Mouse (Mus musculus) myocyte (in vitro differentiated cells): ENCODE measurements around the gene Cox4i2. TPM values are rescaled to one million over a fixed set of nuclear protein-coding genes. Genes with fewer than 3 reads are reported as not detected.

Experiments
- H3K27me3 ChIP-seq: one replicate; pipeline ENCODE4 v1.6.1; 2011; ENCODE audit not compliant: control insufficient read depth, insufficient read depth, insufficient read length
- H3K36me3 ChIP-seq: one replicate; pipeline ENCODE4 v1.6.1; 2011; ENCODE audit not compliant: control insufficient read depth, insufficient read depth
- H3K4me2 ChIP-seq: one replicate; pipeline ENCODE4 v1.6.1; 2011; ENCODE audit warnings: low read depth, control low read depth
- H3K4me3 ChIP-seq: one replicate; pipeline ENCODE4 v1.5.1; 2011; ENCODE audit warnings: mild to moderate bottlenecking, control low read depth, moderate library complexity
- H3K79me2 ChIP-seq: one replicate; pipeline ENCODE4 v1.6.1; 2011; ENCODE audit not compliant: control insufficient read depth, insufficient read depth
- H3ac ChIP-seq: one replicate; pipeline ENCODE4 v1.6.1; 2011; ENCODE audit not compliant: control insufficient read depth, insufficient read length
- CEBPB ChIP-seq: IDR thresholded peaks from 2 replicates; pipeline ENCODE4 v1.6.1; 2011; ENCODE audit warnings: mild to moderate bottlenecking, moderate library complexity; ENCODE audit not compliant: poor library complexity, insufficient read depth, severe bottlenecking
- E2F4 ChIP-seq: IDR thresholded peaks from one replicate; pipeline ENCODE4 v1.6.1; 2011; ENCODE audit warnings: mild to moderate bottlenecking, control low read depth, moderate library complexity; ENCODE audit not compliant: insufficient read depth
- MAX ChIP-seq: IDR thresholded peaks from one replicate; pipeline ENCODE4 v1.6.1; 2011; ENCODE audit warnings: low read depth, mild to moderate bottlenecking, control low read depth
- MYOD1 ChIP-seq, 3 experiments: IDR thresholded peaks; one replicate each; pipeline ENCODE4 v1.6.1; 2011; ENCODE audit warnings: control low read depth in 2 of 3, low read depth in 2 of 3, mild to moderate bottlenecking in 2 of 3, moderate library complexity in 1 of 3; ENCODE audit not compliant: insufficient read length in 2 of 3, control insufficient read depth in 1 of 3
- MYOG ChIP-seq, 3 experiments: IDR thresholded peaks; one replicate each; pipeline ENCODE4 v1.6.1; 2011; ENCODE audit warnings: control low read depth in 2 of 3, low read depth in 2 of 3, mild to moderate bottlenecking in 2 of 3; ENCODE audit not compliant: insufficient read length in 2 of 3, control insufficient read depth in 1 of 3, insufficient read depth in 1 of 3
- POLR2A ChIP-seq: IDR thresholded peaks from one replicate; pipeline ENCODE4 v1.6.1; 2011; ENCODE audit warnings: low read depth, mild to moderate bottlenecking, control low read depth, moderate library complexity; ENCODE audit not compliant: insufficient read length
- POLR2AphosphoS2 ChIP-seq: IDR thresholded peaks from one replicate; pipeline ENCODE4 v1.6.1; 2011; ENCODE audit warnings: low read depth, control low read depth; ENCODE audit not compliant: insufficient read length
- REST ChIP-seq: IDR thresholded peaks from one replicate; pipeline ENCODE4 v1.6.1; 2011; ENCODE audit warnings: mild to moderate bottlenecking, control low read depth, moderate library complexity; ENCODE audit not compliant: insufficient read depth, insufficient read length
- SRF ChIP-seq: IDR thresholded peaks from one replicate; pipeline ENCODE4 v1.6.1; 2011; ENCODE audit warnings: low read depth; ENCODE audit not compliant: control insufficient read depth, insufficient read length
- TCF12 ChIP-seq: IDR thresholded peaks from one replicate; pipeline ENCODE4 v1.6.1; 2011; ENCODE audit warnings: mild to moderate bottlenecking, control low read depth; ENCODE audit not compliant: poor library complexity, insufficient read depth, severe bottlenecking
- TCF3 ChIP-seq: IDR thresholded peaks from one replicate; pipeline ENCODE4 v1.6.1; 2011; ENCODE audit warnings: low read depth, control low read depth; ENCODE audit not compliant: insufficient read length
- USF1 ChIP-seq: IDR thresholded peaks from one replicate; pipeline ENCODE4 v1.6.1; 2011; ENCODE audit warnings: low read depth, mild to moderate bottlenecking, control low read depth, moderate library complexity
- polyA plus RNA-seq: library from polyadenylated mRNA; unstranded; fragments of >200 nt; fragmentation: generic; extraction: Trizol; gene quantifications from one replicate; pipeline ENCODE4 v1.2.1, GENCODE M21; 2012; ENCODE audit warnings: missing spikeins

Cox4i2 gene
- polyA plus RNA-seq, 1 experiment = not detected

GRCm38 (mm10) chr2:152723651-152724331 is 30.2 kb upstream of the Cox4i2 start:
- no peak for TF ChIP-seq POLR2A
- TF ChIP-seq MYOG (IDR thresholded peaks at IDR 0.05; ENCODE audit: control insufficient read depth in 1 of 3, insufficient read depth in 1 of 3, insufficient read length in 2 of 3, low read depth in 2 of 3) = no peak
- TF ChIP-seq SRF = no peak
- Histone ChIP-seq H3K4me2 (no peak overlapping the region), H3K79me2 (no peaks in the 10 kb centered on the region), H3K27me3 (no peaks in the 10 kb centered on the region), H3ac (no peak overlapping the region), H3K36me3 (no peaks in the 10 kb centered on the region), H3K4me3 (no peak overlapping the region)

GRCm38 (mm10) chr2:152724332-152724723 is 29.6 kb upstream of the Cox4i2 start:
- no peak overlapping the region for H3K4me3 ChIP-seq
- no peak for TF ChIP-seq TCF3
- TF ChIP-seq E2F4 = no peak
- no peak for TF ChIP-seq TCF12
- no peak for TF ChIP-seq USF1
- TF ChIP-seq POLR2A = no peak
- TF ChIP-seq POLR2AphosphoS2 = no peak
- TF ChIP-seq SRF = no peak
- no peak for TF ChIP-seq MYOG (IDR thresholded peaks at IDR 0.05; ENCODE audit: control insufficient read depth in 1 of 3, insufficient read depth in 1 of 3, insufficient read length in 2 of 3, low read depth in 2 of 3)
- TF ChIP-seq REST = no peak
- no peak for TF ChIP-seq MAX
- TF ChIP-seq MYOD1 (IDR thresholded peaks at IDR 0.05; ENCODE audit: control insufficient read depth in 1 of 3, insufficient read length in 2 of 3, low read depth in 2 of 3) = no peak
- no peak for TF ChIP-seq CEBPB
- H3K4me2 ChIP-seq = no peak overlapping the region
- no peaks in the 10 kb centered on the region for H3K27me3 ChIP-seq
- H3K36me3 ChIP-seq = no peaks in the 10 kb centered on the region
- H3ac ChIP-seq = no peak overlapping the region
- H3K79me2 ChIP-seq = no peaks in the 10 kb centered on the region

GRCm38 (mm10) chr2:152725178-152725750 is 28.7 kb upstream of the Cox4i2 start:
- Histone ChIP-seq H3K79me2 (no peaks in the 10 kb centered on the region), H3K36me3 (no peaks in the 10 kb centered on the region), H3K27me3 (no peaks in the 10 kb centered on the region), H3K4me3 (no peak overlapping the region), H3ac (no peak overlapping the region), H3K4me2 (no peak overlapping the region)
- TF ChIP-seq REST (no peak), USF1 (no peak), MYOG (IDR thresholded peaks at IDR 0.05; ENCODE audit: control insufficient read depth in 1 of 3, insufficient read depth in 1 of 3, insufficient read length in 2 of 3, low read depth in 2 of 3) (no peak), MYOD1 (IDR thresholded peaks at IDR 0.05; ENCODE audit: control insufficient read depth in 1 of 3, insufficient read length in 2 of 3, low read depth in 2 of 3) (no peak), MAX (no peak), POLR2AphosphoS2 (no peak)

GRCm38 (mm10) chr2:152726213-152726612 is 27.8 kb upstream of the Cox4i2 start:
- Histone ChIP-seq H3K79me2 (no peaks in the 10 kb centered on the region), H3K36me3 (no peaks in the 10 kb centered on the region), H3ac (no peak overlapping the region), H3K4me2 (no peak overlapping the region), H3K4me3 (no peak overlapping the region), H3K27me3 (no peaks in the 10 kb centered on the region)
- TF ChIP-seq TCF12 (no peak), E2F4 (no peak), POLR2A (no peak), MAX (no peak), TCF3 (no peak), MYOD1 (IDR thresholded peaks at IDR 0.05; ENCODE audit: control insufficient read depth in 1 of 3, insufficient read length in 2 of 3, low read depth in 2 of 3) (no peak), USF1 (no peak), REST (no peak)

GRCm38 (mm10) chr2:152726751-152727335 is 27.1 kb upstream of the Cox4i2 start:
- H3K79me2 ChIP-seq = no peaks in the 10 kb centered on the region
- peak overlapping the region; percentile 84 for H3K4me2 ChIP-seq
- peak overlapping the region; percentile 3 for H3K4me3 ChIP-seq
- H3K36me3 ChIP-seq = no peaks in the 10 kb centered on the region
- no peak overlapping the region for H3ac ChIP-seq
- no peaks in the 10 kb centered on the region for H3K27me3 ChIP-seq
- no peak for TF ChIP-seq POLR2AphosphoS2
- TF ChIP-seq USF1 = peak; percentile 79
- peak in 2 of 3 experiments; percentile 18 to 52 for TF ChIP-seq MYOD1 (IDR thresholded peaks at IDR 0.05; ENCODE audit: control insufficient read depth in 1 of 3, insufficient read length in 2 of 3, low read depth in 2 of 3)
- TF ChIP-seq TCF3 = no peak
- TF ChIP-seq TCF12 = no peak
- peak in 1 of 3 experiments; percentile 61 for TF ChIP-seq MYOG (IDR thresholded peaks at IDR 0.05; ENCODE audit: control insufficient read depth in 1 of 3, insufficient read depth in 1 of 3, insufficient read length in 2 of 3, low read depth in 2 of 3)
- no peak for TF ChIP-seq MAX
- peak; percentile 92 for TF ChIP-seq CEBPB
- TF ChIP-seq SRF = no peak
- no peak for TF ChIP-seq REST
- no peak for TF ChIP-seq E2F4
- TF ChIP-seq POLR2A = no peak
